Mouse (Mus musculus): ENCODE data around the gene Polrmt.

Polrmt gene

GRCm38 (mm10) chr10:79743161-79743560 lies 3.2 kb downstream of the Polrmt start:
- DNase-seq (ENCODE audit: low spot score in 2 of 2): no peak

- DNase-seq (ENCODE audit: low spot score in 2 of 2): no peak
Measured at GRCm38 (mm10) chr10:79740863-79741262, 5.5 kb downstream of the Polrmt start.

- DNase-seq (ENCODE audit: low spot score in 2 of 2): no peak
Measured at GRCm38 (mm10) chr10:79739234-79739633, 7.1 kb downstream of the Polrmt start.

- no peak for DNase-seq (ENCODE audit: low spot score in 2 of 2)
Measured at GRCm38 (mm10) chr10:79738259-79738658, 8.1 kb downstream of the Polrmt start.

- DNase-seq (ENCODE audit: low spot score in 2 of 2): no peak
Measured at GRCm38 (mm10) chr10:79736706-79737105, 9.7 kb downstream of the Polrmt start.

- DNase-seq (ENCODE audit: low spot score in 2 of 2): no peak
Measured at GRCm38 (mm10) chr10:79735361-79735760, 11.0 kb downstream of the Polrmt start.

- no peak for DNase-seq (ENCODE audit: low spot score in 2 of 2)
Measured at GRCm38 (mm10) chr10:79733847-79734246, 12.5 kb downstream of the Polrmt start.

GRCm38 (mm10) chr10:79732500-79732899 lies 13.9 kb downstream of the Polrmt start:
- peak in 1 of 2 experiments; percentile 55 for DNase-seq (ENCODE audit: low spot score in 2 of 2)

- DNase-seq (ENCODE audit: low spot score in 2 of 2): no peak
Measured at GRCm38 (mm10) chr10:79729357-79729965, 16.9 kb downstream of the Polrmt start.

GRCm38 (mm10) chr10:79728323-79729249 lies 17.8 kb downstream of the Polrmt start:
- DNase-seq (ENCODE audit: low spot score in 2 of 2): no peak

GRCm38 (mm10) chr10:79726090-79726489 lies 20.3 kb downstream of the Polrmt start:
- DNase-seq (ENCODE audit: low spot score in 2 of 2): peak; percentile 77 to 93

- no peak for DNase-seq (ENCODE audit: low spot score in 2 of 2)
Measured at GRCm38 (mm10) chr10:79723692-79724091, 22.7 kb downstream of the Polrmt start.

- no peak for DNase-seq (ENCODE audit: low spot score in 2 of 2)
Measured at GRCm38 (mm10) chr10:79723047-79723446, 23.3 kb downstream of the Polrmt start.

GRCm38 (mm10) chr10:79721089-79721488 lies 25.3 kb downstream of the Polrmt start:
- DNase-seq (ENCODE audit: low spot score in 2 of 2): no peak

GRCm38 (mm10) chr10:79717640-79718357 lies 28.6 kb downstream of the Polrmt start:
- DNase-seq (ENCODE audit: low spot score in 2 of 2): peak; percentile 62 to 84

GRCm38 (mm10) chr10:79716988-79717355 lies 29.4 kb downstream of the Polrmt start:
- no peak for DNase-seq (ENCODE audit: low spot score in 2 of 2)

GRCm38 (mm10) chr10:79716254-79716987 lies 30.0 kb downstream of the Polrmt start, which contains the start of gene Hcn2:
Gene Hcn2 (plus strand): TSS chr10:79716634.
- no peak for DNase-seq (ENCODE audit: low spot score in 2 of 2)

GRCm38 (mm10) chr10:79714996-79715395 lies 31.4 kb downstream of the Polrmt start:
- no peak for DNase-seq (ENCODE audit: low spot score in 2 of 2)

GRCm38 (mm10) chr10:79713163-79713562 lies 33.2 kb downstream of the Polrmt start:
- DNase-seq (ENCODE audit: low spot score in 2 of 2): no peak

- DNase-seq (ENCODE audit: low spot score in 2 of 2): peak; percentile 94 to 98
Measured at GRCm38 (mm10) chr10:79712499-79713126, 33.8 kb downstream of the Polrmt start.

GRCm38 (mm10) chr10:79712029-79712428 lies 34.4 kb downstream of the Polrmt start:
- peak in 1 of 2 experiments; percentile 71 for DNase-seq (ENCODE audit: low spot score in 2 of 2)
